Mouse (Mus musculus): ENCODE results near the gene Guk1. TPM values are rescaled to one million over a fixed set of nuclear protein-coding genes. Genes with fewer than 3 reads are reported as not detected.

Gene Guk1
- polyA plus RNA-seq, 1 experiment = 79.8 TPM

DNA sequence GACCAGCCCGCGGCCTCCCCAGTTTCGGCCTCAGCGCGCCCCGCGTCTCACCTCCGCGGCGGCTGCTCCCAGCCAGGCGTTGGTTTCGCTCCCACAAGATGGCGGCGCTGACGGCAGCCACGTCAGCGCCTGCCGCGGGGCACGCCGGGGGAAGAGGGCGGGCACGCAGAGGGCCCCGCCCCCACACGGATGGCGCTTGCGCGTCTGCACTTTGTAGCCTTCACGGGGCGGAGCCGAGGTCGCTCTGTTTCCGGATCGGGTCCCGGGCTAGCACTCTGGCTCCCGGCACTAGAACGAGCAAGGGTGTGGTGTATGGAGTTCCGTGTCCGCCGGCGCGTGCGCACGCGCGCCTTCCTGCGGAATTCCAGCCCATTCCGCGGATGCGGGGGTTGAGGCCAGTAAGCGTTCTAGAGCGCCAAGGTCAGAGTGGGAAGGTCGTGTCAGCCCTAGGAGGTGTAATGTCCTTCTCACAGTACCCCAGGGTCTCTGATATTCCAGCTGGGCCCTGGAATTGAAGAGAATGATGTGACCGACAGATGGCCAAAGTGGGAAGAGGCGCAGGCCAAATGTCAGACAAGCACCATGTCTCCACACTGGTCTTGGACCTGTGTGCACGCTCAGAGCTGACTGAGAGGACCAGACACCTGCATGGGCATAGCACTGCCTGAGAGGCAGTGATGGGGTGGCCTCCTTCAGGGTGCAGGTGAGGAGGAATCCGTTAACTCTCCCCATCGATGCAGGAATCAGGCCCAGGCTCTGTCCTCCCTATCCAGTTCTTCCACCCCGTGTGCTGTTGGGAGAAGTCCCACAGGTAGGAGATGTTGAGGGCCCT, 36.3 kb upstream of the Guk1 start, which contains the start of gene Arf1:
Gene Arf1, minus strand, starts transcription at position 149 of the 832 bp plus-strand sequence.
- no peak for TF ChIP-seq CTCF (IDR thresholded peaks at IDR 0.05; ENCODE audit: borderline replicate concordance, control insufficient read depth, extremely low read depth, insufficient read depth, low read length, poor library complexity)
- TF ChIP-seq POLR2A (IDR thresholded peaks at IDR 0.05; ENCODE audit: control insufficient read depth, extremely low read depth, insufficient read depth, low read length, poor library complexity) = peak; percentile 95
- 6% methylated on average over 57 of the region's 59 CpGs for WGBS
- Histone ChIP-seq H3K4me3 (ENCODE audit: control insufficient read depth, insufficient read depth, low read length) (peak within 1 kb of the TSS; percentile 78), H3K36me3 (ENCODE audit: control insufficient read depth, insufficient read depth, low read length) (no peaks in the 10 kb centered on the region), H3K4me1 (replicated peaks; ENCODE audit: control insufficient read depth, insufficient read depth, low read length) (peaks cover 22% of the 10 kb centered on the region), H3K27me3 (ENCODE audit: control insufficient read depth, insufficient read depth, low read length) (no peaks in the 10 kb centered on the region), H3K27ac (ENCODE audit: control insufficient read depth, insufficient read depth, low read length) (peak within 1 kb of the TSS; percentile 11; the same call in 1 of the 2 replicates)
- peak; percentile 97 for DNase-seq

- under 1% methylated on average over 51 of the region's 51 CpGs for WGBS
- H3K27me3 ChIP-seq (ENCODE audit: control insufficient read depth, insufficient read depth, low read length) = no peaks in the 10 kb centered on the region
- H3K27ac ChIP-seq (ENCODE audit: control insufficient read depth, insufficient read depth, low read length) = 0 out of 2 replicates have a peak overlapping the region, but pooled peaks have one; percentile 8
- H3K36me3 ChIP-seq (ENCODE audit: control insufficient read depth, insufficient read depth, low read length) = no peaks in the 10 kb centered on the region
- peak overlapping the region; percentile 78 for H3K4me3 ChIP-seq (ENCODE audit: control insufficient read depth, insufficient read depth, low read length)
- TF ChIP-seq POLR2A (IDR thresholded peaks at IDR 0.05; ENCODE audit: control insufficient read depth, extremely low read depth, insufficient read depth, low read length, poor library complexity) (no peak), CTCF (IDR thresholded peaks at IDR 0.05; ENCODE audit: borderline replicate concordance, control insufficient read depth, extremely low read depth, insufficient read depth, low read length, poor library complexity) (0 out of 2 replicates have a peak, but pooled peaks have one; percentile 35)
- DNase-seq = no peak
- peaks cover 22% of the 10 kb centered on the region for H3K4me1 ChIP-seq (replicated peaks; ENCODE audit: control insufficient read depth, insufficient read depth, low read length)
These were observed 35.7 kb upstream of the Guk1 start for GRCm38 (mm10) chr11:59227604-59228121.

GRCm38 (mm10) chr11:59226787-59227603, 35.0 kb upstream of the Guk1 start:
- DNase-seq = no peak
- WGBS = 2% methylated on average over 21 of the region's 21 CpGs
- Histone ChIP-seq H3K36me3 (ENCODE audit: control insufficient read depth, insufficient read depth, low read length) (no peaks in the 10 kb centered on the region), H3K27ac (ENCODE audit: control insufficient read depth, insufficient read depth, low read length) (no peak overlapping the region), H3K4me1 (replicated peaks; ENCODE audit: control insufficient read depth, insufficient read depth, low read length) (peaks cover 24% of the 10 kb centered on the region), H3K27me3 (ENCODE audit: control insufficient read depth, insufficient read depth, low read length) (no peaks in the 10 kb centered on the region), H3K4me3 (ENCODE audit: control insufficient read depth, insufficient read depth, low read length) (peak overlapping the region; percentile 78)
- TF ChIP-seq POLR2A (IDR thresholded peaks at IDR 0.05; ENCODE audit: control insufficient read depth, extremely low read depth, insufficient read depth, low read length, poor library complexity) (no peak), CTCF (IDR thresholded peaks at IDR 0.05; ENCODE audit: borderline replicate concordance, control insufficient read depth, extremely low read depth, insufficient read depth, low read length, poor library complexity) (no peak)

- Histone ChIP-seq H3K27me3 (ENCODE audit: control insufficient read depth, insufficient read depth, low read length) (no peaks in the 10 kb centered on the region), H3K27ac (ENCODE audit: control insufficient read depth, insufficient read depth, low read length) (no peak overlapping the region), H3K36me3 (ENCODE audit: control insufficient read depth, insufficient read depth, low read length) (no peaks in the 10 kb centered on the region), H3K4me3 (ENCODE audit: control insufficient read depth, insufficient read depth, low read length) (no peak overlapping the region), H3K4me1 (replicated peaks; ENCODE audit: control insufficient read depth, insufficient read depth, low read length) (peaks cover 24% of the 10 kb centered on the region)
- DNase-seq = no peak
- TF ChIP-seq POLR2A (IDR thresholded peaks at IDR 0.05; ENCODE audit: control insufficient read depth, extremely low read depth, insufficient read depth, low read length, poor library complexity) (no peak), CTCF (IDR thresholded peaks at IDR 0.05; ENCODE audit: borderline replicate concordance, control insufficient read depth, extremely low read depth, insufficient read depth, low read length, poor library complexity) (no peak)
- 49% methylated on average over 3 of the region's 3 CpGs for WGBS
These were observed 34.2 kb upstream of the Guk1 start for GRCm38 (mm10) chr11:59226251-59226650.

- DNase-seq = no peak
- Histone ChIP-seq H3K27ac (ENCODE audit: control insufficient read depth, insufficient read depth, low read length) (no peak overlapping the region), H3K27me3 (ENCODE audit: control insufficient read depth, insufficient read depth, low read length) (no peaks in the 10 kb centered on the region), H3K36me3 (ENCODE audit: control insufficient read depth, insufficient read depth, low read length) (no peaks in the 10 kb centered on the region), H3K4me3 (ENCODE audit: control insufficient read depth, insufficient read depth, low read length) (no peak overlapping the region), H3K4me1 (replicated peaks; ENCODE audit: control insufficient read depth, insufficient read depth, low read length) (peaks cover 24% of the 10 kb centered on the region)
- 71% methylated on average over 2 of the region's 2 CpGs for WGBS
- TF ChIP-seq CTCF (IDR thresholded peaks at IDR 0.05; ENCODE audit: borderline replicate concordance, control insufficient read depth, extremely low read depth, insufficient read depth, low read length, poor library complexity) (no peak), POLR2A (IDR thresholded peaks at IDR 0.05; ENCODE audit: control insufficient read depth, extremely low read depth, insufficient read depth, low read length, poor library complexity) (no peak)
These were observed 33.2 kb upstream of the Guk1 start for GRCm38 (mm10) chr11:59225167-59225566.

GRCm38 (mm10) chr11:59224470-59224869, 32.5 kb upstream of the Guk1 start:
- DNase-seq = no peak
- no peak for TF ChIP-seq CTCF (IDR thresholded peaks at IDR 0.05; ENCODE audit: borderline replicate concordance, control insufficient read depth, extremely low read depth, insufficient read depth, low read length, poor library complexity)
- H3K4me1 ChIP-seq (replicated peaks; ENCODE audit: control insufficient read depth, insufficient read depth, low read length) = peaks cover 24% of the 10 kb centered on the region
- 15% methylated on average over 2 of the region's 2 CpGs for WGBS
- no peak overlapping the region for H3K27ac ChIP-seq (ENCODE audit: control insufficient read depth, insufficient read depth, low read length)
- H3K4me3 ChIP-seq (ENCODE audit: control insufficient read depth, insufficient read depth, low read length) = no peak overlapping the region
- no peaks in the 10 kb centered on the region for H3K27me3 ChIP-seq (ENCODE audit: control insufficient read depth, insufficient read depth, low read length)
- H3K36me3 ChIP-seq (ENCODE audit: control insufficient read depth, insufficient read depth, low read length) = no peaks in the 10 kb centered on the region
